Mouse (Mus musculus): ENCODE results near the gene Nceh1.

GRCm38 (mm10) chr3:27154280-27154679, 28.5 kb upstream of the Nceh1 start:
- TF ChIP-seq POLR2A (IDR thresholded peaks at IDR 0.05; ENCODE audit: control insufficient read depth in 1 of 2, insufficient read depth in 1 of 2, low read depth in 1 of 2, low read length in 2 of 2, poor library complexity in 1 of 2) = no peak
- no peak for TF ChIP-seq CTCF (IDR thresholded peaks at IDR 0.05 in 2 of 3, conservative IDR thresholded peaks at IDR 0.05 in 1 of 3; ENCODE audit: control insufficient read depth in 1 of 3, insufficient read depth in 1 of 3, low read depth in 2 of 3, low read length in 3 of 3, poor library complexity in 1 of 3, severe bottlenecking in 1 of 3)
- no peak for TF ChIP-seq HCFC1 (IDR thresholded peaks at IDR 0.05; ENCODE audit: low read depth, low read length)

All from MEL (cell line).